Mouse (Mus musculus): ENCODE data around the gene Zc3h12b. TPM values are rescaled to one million over a fixed set of nuclear protein-coding genes. Genes with fewer than 3 reads are reported as not detected.
A peak's percentile ranks its signal among the peaks of the same experiment; 100 is the strongest.

Gene Zc3h12b
- 0.62 and 0.90 TPM in 2 replicates for total RNA-seq (2012; rRNA removed)

DNA sequence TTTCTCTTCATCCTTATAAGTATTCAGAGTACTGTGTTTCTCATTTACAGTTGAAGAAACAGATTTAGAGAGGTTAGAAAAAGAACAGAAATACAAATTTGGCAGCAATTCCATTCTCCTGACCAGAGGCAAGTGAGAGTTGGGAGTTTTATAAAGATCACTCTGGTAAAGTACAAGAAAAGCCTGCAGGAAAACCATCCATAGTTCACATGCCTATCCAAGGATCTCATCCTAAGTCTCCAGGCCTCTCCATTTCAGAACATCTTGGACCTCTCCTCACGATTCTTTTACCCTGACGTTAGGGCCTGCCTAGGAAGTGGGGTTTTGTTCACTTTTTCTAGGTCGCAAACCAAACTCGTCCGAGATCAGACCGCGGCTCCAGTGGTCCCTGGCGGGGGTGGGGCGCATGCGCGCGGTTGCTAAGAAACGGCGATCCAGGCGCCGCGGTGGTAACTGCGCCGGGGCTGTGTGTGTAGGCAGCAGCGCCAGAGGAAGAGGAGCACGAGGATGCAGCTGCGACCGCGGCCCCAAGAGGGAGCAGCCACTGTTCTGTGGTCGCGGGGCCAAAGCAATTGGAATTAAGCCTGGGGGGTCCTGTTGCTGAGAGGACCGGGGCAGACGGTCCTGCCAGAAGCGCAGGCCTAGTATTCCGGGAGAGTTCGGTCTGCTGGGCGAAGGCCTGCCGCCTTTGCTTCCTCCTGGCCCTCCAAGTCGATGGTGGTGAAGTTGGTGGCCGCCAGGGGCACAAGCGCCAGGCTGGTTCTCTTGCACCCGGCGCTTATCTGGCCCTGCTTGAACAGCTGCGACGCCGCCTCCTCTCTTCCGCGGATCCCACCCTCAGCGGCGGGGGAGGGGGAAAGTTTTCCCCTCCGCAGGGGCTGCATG, at the start of gene Zc3h12b:
Gene Zc3h12b, plus strand, starts transcription at position 452 of the 885 bp plus-strand sequence.
- in situ Hi-C loops (cut with MboI; ENCODE audit: low sequenced_read_pairs in 2 of 2, unreplicated experiment in 2 of 2), result no loop called here
- no peaks in the 10 kb centered on the region for H3K4me1 ChIP-seq (ENCODE audit: control insufficient read depth in 2 of 2, insufficient read depth in 2 of 2, low read length in 2 of 2, poor library complexity in 1 of 2)
- DNase-seq (ENCODE audit: low read depth, low spot score), result peak; percentile 39
- H3K36me3 ChIP-seq (ENCODE audit: control insufficient read depth, insufficient read depth, low read length, poor library complexity, severe bottlenecking), result no peaks in the 10 kb centered on the region
- H3K9ac ChIP-seq (ENCODE audit: insufficient read depth, low read depth, low read length, poor library complexity, severe bottlenecking), result peak within 1 kb of the TSS; percentile 71
- TF ChIP-seq ZNF384 (IDR thresholded peaks at IDR 0.05; ENCODE audit: low read depth, low read length), result no peak
- TF ChIP-seq ZC3H11A (IDR thresholded peaks at IDR 0.05; ENCODE audit: borderline replicate concordance, low read depth, low read length), result no peak
- TF ChIP-seq HCFC1 (IDR thresholded peaks at IDR 0.05; ENCODE audit: borderline replicate concordance, insufficient read depth, low read length), result 0 out of 2 replicates have a peak, but pooled peaks have one; percentile 47
- no peak within 1 kb of the TSS for H3K27ac ChIP-seq (ENCODE audit: insufficient read depth, low read depth, low read length, poor library complexity, severe bottlenecking)
- no peaks in the 10 kb centered on the region for H3K9me3 ChIP-seq (ENCODE audit: control insufficient read depth, insufficient read depth, low read depth, low read length)
- H3K4me3 ChIP-seq (ENCODE audit: insufficient read depth in 1 of 2, low read depth in 1 of 2, low read length in 2 of 2, poor library complexity in 1 of 2, severe bottlenecking in 1 of 2), result peak within 1 kb of the TSS; percentile 59 to 62

DNA sequence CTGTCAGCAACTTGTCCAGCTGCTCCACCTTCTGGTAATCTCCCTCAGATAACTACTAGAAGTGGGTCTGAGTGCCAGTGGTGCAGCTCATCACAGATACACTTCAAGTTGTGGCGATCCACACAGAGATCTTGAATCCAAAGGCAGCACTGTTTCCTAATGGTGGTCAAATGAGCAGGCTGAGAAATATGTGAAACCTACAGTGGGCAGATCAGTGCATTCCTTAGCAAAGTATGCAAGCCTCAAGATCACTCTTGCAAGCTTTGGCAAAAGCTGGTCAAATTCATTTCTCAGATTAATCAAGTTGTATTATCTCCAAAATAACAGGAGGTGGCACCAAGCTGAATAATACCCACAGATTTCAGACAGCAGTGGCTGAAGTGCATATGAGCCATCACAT, 29.3 kb upstream of the Zc3h12b start:
- no peaks in the 10 kb centered on the region for H3K9me3 ChIP-seq (ENCODE audit: control insufficient read depth, insufficient read depth, low read depth, low read length)
- H3K9ac ChIP-seq (ENCODE audit: insufficient read depth, low read depth, low read length, poor library complexity, severe bottlenecking), result no peak overlapping the region
- no peak for DNase-seq (ENCODE audit: low read depth, low spot score)
- no peak overlapping the region for H3K27ac ChIP-seq (ENCODE audit: insufficient read depth, low read depth, low read length, poor library complexity, severe bottlenecking)
- H3K4me3 ChIP-seq (ENCODE audit: insufficient read depth in 1 of 2, low read depth in 1 of 2, low read length in 2 of 2, poor library complexity in 1 of 2, severe bottlenecking in 1 of 2), result no peak overlapping the region
- in situ Hi-C loops (cut with MboI; ENCODE audit: low sequenced_read_pairs in 2 of 2, unreplicated experiment in 2 of 2), result no loop called here
- no peaks in the 10 kb centered on the region for H3K36me3 ChIP-seq (ENCODE audit: control insufficient read depth, insufficient read depth, low read length, poor library complexity, severe bottlenecking)
- TF ChIP-seq HCFC1 (IDR thresholded peaks at IDR 0.05; ENCODE audit: borderline replicate concordance, insufficient read depth, low read length) (no peak), CHD2 (IDR thresholded peaks at IDR 0.05; ENCODE audit: low read depth, low read length) (no peak), MAFK (IDR thresholded peaks at IDR 0.05; ENCODE audit: insufficient read depth, low read depth, low read length) (no peak), ZC3H11A (IDR thresholded peaks at IDR 0.05; ENCODE audit: borderline replicate concordance, low read depth, low read length) (no peak), ZNF384 (IDR thresholded peaks at IDR 0.05; ENCODE audit: low read depth, low read length) (no peak)
- no peaks in the 10 kb centered on the region for H3K4me1 ChIP-seq (ENCODE audit: control insufficient read depth in 2 of 2, insufficient read depth in 2 of 2, low read length in 2 of 2, poor library complexity in 1 of 2)

DNA sequence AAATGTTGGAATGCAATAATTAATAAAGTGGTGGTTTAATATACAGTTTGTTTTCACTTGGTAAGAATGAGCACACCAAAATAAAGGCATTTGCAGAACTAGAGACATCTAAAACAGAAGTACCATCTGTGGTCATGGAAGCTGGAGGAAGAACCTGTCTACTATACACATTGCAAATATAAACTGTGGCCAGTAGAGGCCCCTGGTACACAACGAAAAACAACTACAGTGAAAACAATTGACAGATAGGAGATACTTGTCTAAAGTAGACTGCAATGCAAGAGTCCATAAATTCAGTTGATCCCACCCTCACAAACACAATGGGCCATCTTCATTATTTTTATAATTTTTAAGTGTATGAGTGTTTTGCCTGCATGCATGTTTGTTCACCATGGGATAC, 24.4 kb upstream of the Zc3h12b start:
- H3K27ac ChIP-seq (ENCODE audit: insufficient read depth, low read depth, low read length, poor library complexity, severe bottlenecking), result no peak overlapping the region
- TF ChIP-seq CHD2 (IDR thresholded peaks at IDR 0.05; ENCODE audit: low read depth, low read length), result no peak
- TF ChIP-seq ZC3H11A (IDR thresholded peaks at IDR 0.05; ENCODE audit: borderline replicate concordance, low read depth, low read length), result no peak
- no peaks in the 10 kb centered on the region for H3K36me3 ChIP-seq (ENCODE audit: control insufficient read depth, insufficient read depth, low read length, poor library complexity, severe bottlenecking)
- no peak overlapping the region for H3K9ac ChIP-seq (ENCODE audit: insufficient read depth, low read depth, low read length, poor library complexity, severe bottlenecking)
- no peaks in the 10 kb centered on the region for H3K9me3 ChIP-seq (ENCODE audit: control insufficient read depth, insufficient read depth, low read depth, low read length)
- no peak overlapping the region for H3K4me3 ChIP-seq (ENCODE audit: insufficient read depth in 1 of 2, low read depth in 1 of 2, low read length in 2 of 2, poor library complexity in 1 of 2, severe bottlenecking in 1 of 2)
- in situ Hi-C loops (cut with MboI; ENCODE audit: low sequenced_read_pairs in 2 of 2, unreplicated experiment in 2 of 2), result no loop called here
- H3K4me1 ChIP-seq (ENCODE audit: control insufficient read depth in 2 of 2, insufficient read depth in 2 of 2, low read length in 2 of 2, poor library complexity in 1 of 2), result no peaks in the 10 kb centered on the region
- no peak for DNase-seq (ENCODE audit: low read depth, low spot score)

- no peak for TF ChIP-seq HCFC1 (IDR thresholded peaks at IDR 0.05; ENCODE audit: borderline replicate concordance, insufficient read depth, low read length)
- TF ChIP-seq CHD2 (IDR thresholded peaks at IDR 0.05; ENCODE audit: low read depth, low read length), result no peak
- TF ChIP-seq ZNF384 (IDR thresholded peaks at IDR 0.05; ENCODE audit: low read depth, low read length), result peak; percentile 56; the same call in 1 of the 2 replicates
- TF ChIP-seq MAFK (IDR thresholded peaks at IDR 0.05; ENCODE audit: insufficient read depth, low read depth, low read length), result no peak
- H3K4me1 ChIP-seq (ENCODE audit: control insufficient read depth in 2 of 2, insufficient read depth in 2 of 2, low read length in 2 of 2, poor library complexity in 1 of 2), result no peaks in the 10 kb centered on the region
- no peaks in the 10 kb centered on the region for H3K36me3 ChIP-seq (ENCODE audit: control insufficient read depth, insufficient read depth, low read length, poor library complexity, severe bottlenecking)
- H3K9me3 ChIP-seq (ENCODE audit: control insufficient read depth, insufficient read depth, low read depth, low read length), result no peaks in the 10 kb centered on the region
- no peak for DNase-seq (ENCODE audit: low read depth, low spot score)
- no peak overlapping the region for H3K4me3 ChIP-seq (ENCODE audit: insufficient read depth in 1 of 2, low read depth in 1 of 2, low read length in 2 of 2, poor library complexity in 1 of 2, severe bottlenecking in 1 of 2)
- in situ Hi-C loops (cut with MboI; ENCODE audit: low sequenced_read_pairs in 2 of 2, unreplicated experiment in 2 of 2), result no loop called here
- no peak overlapping the region for H3K27ac ChIP-seq (ENCODE audit: insufficient read depth, low read depth, low read length, poor library complexity, severe bottlenecking)
- H3K9ac ChIP-seq (ENCODE audit: insufficient read depth, low read depth, low read length, poor library complexity, severe bottlenecking), result no peak overlapping the region
Observed at GRCm38 (mm10) chrX:95738253-95738652, 26.8 kb downstream of the Zc3h12b start.
